Mouse (Mus musculus) MEL (cell line): ENCODE measurements around the gene Ankrd33b. TPM values are rescaled to one million over a fixed set of nuclear protein-coding genes. Genes with fewer than 3 reads are reported as not detected.

ENCODE experiments used
- DNase-seq: peaks from one replicate; pipeline ENCODE4 v3.0.0; 2011; ENCODE audit warnings: low read depth, low spot score
- H3K27ac ChIP-seq: 2 replicates; pipeline ENCODE4 v1.5.1; 2012; ENCODE audit warnings: low read depth, mild to moderate bottlenecking, control low read depth, low read length, moderate library complexity; ENCODE audit not compliant: control insufficient read depth
- H3K27me3 ChIP-seq, 2 experiments: fragments of 150-350 bp in 1 of 2; sonication (generic) in 1 of 2; 2 replicates each; pipeline ENCODE4 v1.6.1; 2012; ENCODE audit warnings: low read length in 2 of 2, mild to moderate bottlenecking in 2 of 2, improper control_type of control experiment in 1 of 2, moderate library complexity in 1 of 2; ENCODE audit not compliant: insufficient read depth in 2 of 2, control insufficient read depth in 1 of 2
- H3K36me3 ChIP-seq, 2 experiments: 2 replicates each; pipeline ENCODE4 v1.6.1; 2012 to 2014; ENCODE audit warnings: low read length in 2 of 2, improper control_type of control experiment in 1 of 2, inconsistent platforms in 1 of 2, mild to moderate bottlenecking in 1 of 2; ENCODE audit not compliant: insufficient read depth in 2 of 2, control insufficient read depth in 1 of 2
- H3K4me1 ChIP-seq, 2 experiments: fragments of 150-350 bp in 1 of 2; sonication (generic) in 1 of 2; 2 replicates each; pipeline ENCODE4 v1.6.1; 2012; ENCODE audit warnings: low read length in 2 of 2, improper control_type of control experiment in 1 of 2, mild to moderate bottlenecking in 1 of 2; ENCODE audit not compliant: insufficient read depth in 2 of 2, control insufficient read depth in 1 of 2
- H3K4me3 ChIP-seq, 2 experiments: fragments of 150-350 bp in 1 of 2; sonication (generic) in 1 of 2; 2 replicates each; pipeline ENCODE4 v1.5.1; 2012; ENCODE audit warnings: low read depth in 2 of 2, low read length in 2 of 2, mild to moderate bottlenecking in 2 of 2, moderate library complexity in 2 of 2, control low read depth in 1 of 2, improper control_type of control experiment in 1 of 2; ENCODE audit not compliant: control insufficient read depth in 1 of 2, insufficient read depth in 1 of 2
- H3K79me2 ChIP-seq: 2 replicates; pipeline ENCODE4 v1.6.1; 2012; ENCODE audit warnings: mild to moderate bottlenecking, low read length, moderate library complexity; ENCODE audit not compliant: control insufficient read depth, poor library complexity, insufficient read depth
- H3K9ac ChIP-seq: 2 replicates; pipeline ENCODE4 v1.6.1; 2012; ENCODE audit warnings: low read depth, mild to moderate bottlenecking, control low read depth, low read length, moderate library complexity; ENCODE audit not compliant: control insufficient read depth, poor library complexity, severe bottlenecking
- H3K9me3 ChIP-seq: fragments of 150-350 bp; sonication (generic); replicated peaks from 2 replicates; pipeline ENCODE4 v1.6.1; 2012; ENCODE audit warnings: mild to moderate bottlenecking, low read length, improper control_type of control experiment, moderate library complexity; ENCODE audit not compliant: insufficient read depth
- BHLHE40 ChIP-seq: IDR thresholded peaks from 2 replicates; pipeline ENCODE4 v1.6.1; 2012; ENCODE audit warnings: low read depth, mild to moderate bottlenecking, inconsistent platforms, low read length, improper control_type of control experiment, borderline replicate concordance
- CHD1 ChIP-seq: IDR thresholded peaks from 2 replicates; pipeline ENCODE4 v1.6.1; 2012; ENCODE audit warnings: low read depth, mild to moderate bottlenecking, inconsistent platforms, low read length, improper control_type of control experiment
- CTCF ChIP-seq, 3 experiments: IDR thresholded peaks in 2 of 3; conservative IDR thresholded peaks in 1 of 3; 2 replicates each; pipeline ENCODE4 v1.5.1; 2011 to 2012; ENCODE audit warnings: low read length in 3 of 3, low read depth in 2 of 3, mild to moderate bottlenecking in 2 of 3, improper control_type of control experiment in 1 of 3, inconsistent platforms in 1 of 3, mixed read lengths in 1 of 3, moderate library complexity in 1 of 3; ENCODE audit not compliant: control insufficient read depth in 1 of 3, insufficient read depth in 1 of 3, poor library complexity in 1 of 3, severe bottlenecking in 1 of 3
- E2F4 ChIP-seq: IDR thresholded peaks from 2 replicates; pipeline ENCODE4 v1.6.1; 2011; ENCODE audit warnings: low read depth, low read length, improper control_type of control experiment, borderline replicate concordance
- ELF1 ChIP-seq: IDR thresholded peaks from 2 replicates; pipeline ENCODE4 v1.6.1; 2014; ENCODE audit warnings: low read depth, mild to moderate bottlenecking, inconsistent platforms, low read length, improper control_type of control experiment, moderate library complexity
- ETS1 ChIP-seq: IDR thresholded peaks from 2 replicates; pipeline ENCODE4 v1.6.1; 2012; ENCODE audit warnings: low read depth, mild to moderate bottlenecking, inconsistent platforms, low read length, improper control_type of control experiment, moderate library complexity
- HCFC1 ChIP-seq: IDR thresholded peaks from 2 replicates; pipeline ENCODE4 v1.6.1; 2012; ENCODE audit warnings: low read depth, mild to moderate bottlenecking, inconsistent platforms, low read length, improper control_type of control experiment, moderate library complexity
- KAT2A ChIP-seq: conservative IDR thresholded peaks from 2 replicates; pipeline ENCODE4 v1.6.1; 2012; ENCODE audit warnings: low read depth, low read length, improper control_type of control experiment, inconsistent platforms
- MXI1 ChIP-seq: IDR thresholded peaks from 2 replicates; pipeline ENCODE4 v1.6.1; 2011; ENCODE audit warnings: mild to moderate bottlenecking, low read depth, low read length, improper control_type of control experiment
- NELFE ChIP-seq: IDR thresholded peaks from 2 replicates; pipeline ENCODE4 v1.6.1; 2011; ENCODE audit warnings: low read depth, low read length, improper control_type of control experiment
- POLR2AphosphoS2 ChIP-seq: IDR thresholded peaks from 2 replicates; pipeline ENCODE4 v1.6.1; 2011; ENCODE audit warnings: low read length, improper control_type of control experiment
- POLR2AphosphoS5 ChIP-seq: IDR thresholded peaks from 2 replicates; pipeline ENCODE4 v1.6.1; 2012; ENCODE audit warnings: low read depth, borderline replicate concordance, mild to moderate bottlenecking, inconsistent platforms, low read length, moderate library complexity, mixed read lengths
- RAD21 ChIP-seq: IDR thresholded peaks from 2 replicates; pipeline ENCODE4 v1.6.1; 2011; ENCODE audit warnings: mild to moderate bottlenecking, low read depth, low read length, improper control_type of control experiment
- SIN3A ChIP-seq: IDR thresholded peaks from 2 replicates; pipeline ENCODE4 v1.6.1; 2012; ENCODE audit warnings: low read length, improper control_type of control experiment, inconsistent platforms
- TAL1 ChIP-seq: IDR thresholded peaks from 2 replicates; pipeline ENCODE4 v1.6.1; 2012; ENCODE audit warnings: mild to moderate bottlenecking, inconsistent platforms, low read length, moderate library complexity, mixed read lengths
- TBP ChIP-seq: IDR thresholded peaks from 2 replicates; pipeline ENCODE4 v1.8.0; 2011; ENCODE audit warnings: low read depth, low read length, improper control_type of control experiment
- TCF12 ChIP-seq: IDR thresholded peaks from 2 replicates; pipeline ENCODE4 v1.6.1; 2014; ENCODE audit warnings: low read depth, mild to moderate bottlenecking, inconsistent platforms, low read length, improper control_type of control experiment, moderate library complexity
- USF1 ChIP-seq: IDR thresholded peaks from 2 replicates; pipeline ENCODE4 v1.6.1; 2014; ENCODE audit warnings: low read depth, mild to moderate bottlenecking, inconsistent platforms, low read length, improper control_type of control experiment, moderate library complexity
- USF2 ChIP-seq, 2 experiments: IDR thresholded peaks; 2 replicates each; pipeline ENCODE4 v1.6.1; 2011 to 2012; ENCODE audit warnings: improper control_type of control experiment in 2 of 2, low read length in 2 of 2, borderline replicate concordance in 1 of 2, inconsistent platforms in 1 of 2, low read depth in 1 of 2, mild to moderate bottlenecking in 1 of 2; ENCODE audit not compliant: insufficient read depth in 1 of 2
- ZKSCAN1 ChIP-seq: IDR thresholded peaks from 2 replicates; pipeline ENCODE4 v1.6.1; 2012; ENCODE audit warnings: low read depth, mild to moderate bottlenecking, inconsistent platforms, low read length, improper control_type of control experiment, moderate library complexity
- ZNF384 ChIP-seq: IDR thresholded peaks from 2 replicates; pipeline ENCODE4 v1.6.1; 2012; ENCODE audit warnings: low read depth, mild to moderate bottlenecking, inconsistent platforms, low read length, improper control_type of control experiment
- polyA plus RNA-seq, 2 experiments: library from polyadenylated mRNA; stranded (reverse) in 1 of 2; unstranded in 1 of 2; fragments of >175 nt in 1 of 2; fragments of >200 nt in 1 of 2; gene quantifications; 2 replicates each; pipeline versions ENCODE4 v1.2.1 to v1.2.4; 2012; ENCODE audit warnings: low replicate concordance in 2 of 2, low read depth in 1 of 2; ENCODE audit not compliant: insufficient read length in 2 of 2, insufficient read depth in 1 of 2, missing spikeins in 1 of 2
- total RNA-seq: library from RNA; depleted of rRNA; stranded (reverse); fragments of 300-350 nt; gene quantifications from 2 replicates; pipeline ENCODE4 v1.2.3, GENCODE M21; 2012

The Ankrd33b gene
- total and polyA plus RNA-seq, 3 experiments, result 11.1 to 16.1 TPM; not detected in 1

- no peak overlapping the region for H3K27ac ChIP-seq
- H3K36me3 ChIP-seq, result peaks cover 0 to 2% of the 10 kb centered on the region in 2 experiments; a peak in 2 of 4 replicates
Measured at GRCm38 (mm10) chr15:31245934-31246333, 121.6 kb downstream of the Ankrd33b start.

GRCm38 (mm10) chr15:31244696-31245445 is 122.7 kb downstream of the Ankrd33b start:
- H3K9ac ChIP-seq, result no peak overlapping the region
- no peak overlapping the region for H3K27ac ChIP-seq
- no peaks in the 10 kb centered on the region for H3K79me2 ChIP-seq
- H3K27me3 ChIP-seq, result no peaks in the 10 kb centered on the region
- no peaks in the 10 kb centered on the region for H3K4me1 ChIP-seq
- TF ChIP-seq TBP (no peak), CTCF (IDR thresholded peaks at IDR 0.05 in 2 of 3, conservative IDR thresholded peaks at IDR 0.05 in 1 of 3; ENCODE audit: control insufficient read depth in 1 of 3, insufficient read depth in 1 of 3, low read depth in 2 of 3, low read length in 3 of 3, poor library complexity in 1 of 3, severe bottlenecking in 1 of 3) (no peak), USF2 (IDR thresholded peaks at IDR 0.05; ENCODE audit: borderline replicate concordance in 1 of 2, insufficient read depth in 1 of 2, low read depth in 1 of 2, low read length in 2 of 2) (no peak), MXI1 (no peak), POLR2AphosphoS5 (no peak), ZKSCAN1 (no peak)
- DNase-seq, result no peak
- peaks cover 0 to 1% of the 10 kb centered on the region in 2 experiments; a peak in 2 of 4 replicates for H3K36me3 ChIP-seq
- H3K9me3 ChIP-seq, result no peaks in the 10 kb centered on the region
- no peak overlapping the region for H3K4me3 ChIP-seq

More at GRCm38 (mm10) chr15:31245934-31246333, 121.6 kb downstream of the Ankrd33b start:
- H3K4me1 ChIP-seq, result no peaks in the 10 kb centered on the region
- no peaks in the 10 kb centered on the region for H3K9me3 ChIP-seq
- H3K27me3 ChIP-seq, result no peaks in the 10 kb centered on the region
- no peak for DNase-seq
- H3K9ac ChIP-seq, result no peak overlapping the region
- H3K79me2 ChIP-seq, result no peaks in the 10 kb centered on the region
- H3K4me3 ChIP-seq, result no peak overlapping the region
- TF ChIP-seq POLR2AphosphoS2 (no peak), RAD21 (no peak), SIN3A (no peak), BHLHE40 (no peak), KAT2A (no peak), TCF12 (no peak), USF2 (IDR thresholded peaks at IDR 0.05; ENCODE audit: borderline replicate concordance in 1 of 2, insufficient read depth in 1 of 2, low read depth in 1 of 2, low read length in 2 of 2) (no peak), ETS1 (no peak), E2F4 (no peak), ZNF384 (no peak), USF1 (no peak), TAL1 (no peak), NELFE (no peak), HCFC1 (no peak), CHD1 (no peak), ELF1 (no peak)
